Comparison of ENCODE assay signal across 25 mouse cellular contexts in the genomic region with DNA sequence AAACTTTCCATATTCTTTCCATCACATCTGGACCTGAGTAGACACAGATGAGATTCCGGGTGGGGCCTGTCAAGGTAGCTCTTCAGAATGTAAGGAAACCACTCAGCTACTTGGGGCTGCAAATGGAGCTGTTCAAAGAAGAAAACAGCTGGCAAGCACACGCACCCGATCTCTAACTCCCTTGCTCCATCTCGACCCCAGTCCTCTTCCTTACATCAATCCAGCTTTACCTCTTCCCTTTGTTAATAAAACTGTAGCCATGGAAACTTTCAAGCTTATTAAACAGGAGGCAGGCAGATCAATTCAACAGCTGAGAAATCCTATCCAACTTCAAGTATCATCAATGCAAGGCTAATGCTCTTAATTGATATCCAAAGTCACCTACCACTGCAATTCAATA.
A peak's percentile ranks its signal among the peaks of the same experiment; 100 is the strongest.
DNase-seq lines count a peak whose midpoint lies in the region; ATAC-seq and TF ChIP-seq lines count a peak whose summit lies in the region.
"Had no signal": no experiment of that assay in that cellular context is flagged by ENCODE, and none has a peak within 500 bp of the region (broad histone marks: within the 10 kb centered on the region; RNA-seq: fewer than 3 reads in every experiment).

No protein-coding gene starts in this region.

- no peak overlapping the region for H3K27ac ChIP-seq in limb, embryonic 13.5 days
- no peak overlapping the region for H3K27ac ChIP-seq in midbrain, postnatal 0 days (ENCODE audit: low read depth, low read length)
- H3K27ac ChIP-seq: embryonic facial prominence, embryonic 12.5 days; embryonic facial prominence, embryonic 15.5 days; hindbrain, embryonic 10.5 days; hindbrain, embryonic 13.5 days; intestine, embryonic 15.5 days had no signal

- intact Hi-C loops in heart, postnatal 10 days (cut with DNase I): no loop called here

- no peak overlapping the region for H3K4me3 ChIP-seq in limb, embryonic 13.5 days
- no peak overlapping the region for H3K4me3 ChIP-seq in midbrain, postnatal 0 days (ENCODE audit: low read depth, low read length)
- H3K4me3 ChIP-seq: embryonic facial prominence, embryonic 12.5 days; embryonic facial prominence, embryonic 15.5 days; hindbrain, embryonic 10.5 days; hindbrain, embryonic 13.5 days; intestine, embryonic 15.5 days had no signal

- 0 out of 2 replicates have a peak, but pooled peaks cover 3% of the 10 kb centered on the region for H3K27me3 ChIP-seq in limb, embryonic 13.5 days
- no peaks in the 10 kb centered on the region for H3K27me3 ChIP-seq in midbrain, postnatal 0 days (ENCODE audit: insufficient read depth, low read length)
- H3K27me3 ChIP-seq: embryonic facial prominence, embryonic 12.5 days; embryonic facial prominence, embryonic 15.5 days; hindbrain, embryonic 13.5 days; intestine, embryonic 15.5 days had no signal

- H3K4me2 ChIP-seq in limb, embryonic 13.5 days (replicated peaks): no peak overlapping the region
- no peak overlapping the region for H3K4me2 ChIP-seq in midbrain, postnatal 0 days (ENCODE audit: low read depth, low read length, poor library complexity, severe bottlenecking)
- H3K4me2 ChIP-seq: embryonic facial prominence, embryonic 12.5 days; embryonic facial prominence, embryonic 15.5 days; heart, embryonic 11.5 days; hindbrain, embryonic 13.5 days; intestine, embryonic 15.5 days had no signal

- H3K4me1 ChIP-seq in limb, embryonic 13.5 days: no peaks in the 10 kb centered on the region
- no peaks in the 10 kb centered on the region for H3K4me1 ChIP-seq in midbrain, postnatal 0 days (ENCODE audit: insufficient read depth, low read length)
- H3K4me1 ChIP-seq: embryonic facial prominence, embryonic 12.5 days; embryonic facial prominence, embryonic 15.5 days; hindbrain, embryonic 10.5 days; hindbrain, embryonic 13.5 days; intestine, embryonic 15.5 days had no signal

- peak; percentile 59; the same call in 1 of the 2 replicates for ATAC-seq in limb, embryonic 13.5 days (ENCODE audit: low FRiP score, low read depth)
- ATAC-seq in midbrain, postnatal 0 days (ENCODE audit: low FRiP score): no peak
- ATAC-seq: activated CD4-positive, CD25-positive, alpha-beta regulatory T cell, adult 4 months; forebrain, embryonic 14.5 days; forebrain, postnatal 0 days; hindbrain, embryonic 16.5 days; intestine, embryonic 15.5 days had no signal

- H3K9me3 ChIP-seq in limb, embryonic 13.5 days: no peaks in the 10 kb centered on the region
- H3K9me3 ChIP-seq in midbrain, postnatal 0 days (ENCODE audit: low read length): no peaks in the 10 kb centered on the region
- H3K9me3 ChIP-seq: embryonic facial prominence, embryonic 12.5 days; embryonic facial prominence, embryonic 15.5 days; hindbrain, embryonic 10.5 days; hindbrain, embryonic 13.5 days; intestine, embryonic 15.5 days had no signal

- DNase-seq in embryo, embryonic 11 days: peak; percentile 9
- no peak for DNase-seq in embryo, embryonic 9.5 days (ENCODE audit: extremely low spot score)
- DNase-seq in heart, adult 11 months: peak; percentile 54
- DNase-seq in heart, postnatal 10 days: no peak
- DNase-seq in midbrain, postnatal 0 days (ENCODE audit: low spot score): no peak
- no peak for DNase-seq in right cerebral cortex, postnatal 4 days
- DNase-seq: adrenal gland, adult 8-10 months; adrenal gland, postnatal 25 days; cerebellum, adult 18-20 months; cerebellum, adult 9-10 months; cerebellum, postnatal 14 days; forebrain, postnatal 0 days; gastrocnemius, postnatal 10 days; gastrocnemius, postnatal 36 days; heart, postnatal 36 days had no signal

- 15% methylated on average over 4 of the region's 4 CpGs for WGBS in limb, embryonic 13.5 days
- WGBS in midbrain, postnatal 0 days: 27% methylated on average over 4 of the region's 4 CpGs

- TF ChIP-seq CTCF in midbrain, postnatal 0 days (IDR thresholded peaks at IDR 0.05): no peak

- H3K36me3 ChIP-seq in limb, embryonic 13.5 days: no peaks in the 10 kb centered on the region
- H3K36me3 ChIP-seq in midbrain, postnatal 0 days (ENCODE audit: insufficient read depth, low read length): no peaks in the 10 kb centered on the region
- H3K36me3 ChIP-seq: embryonic facial prominence, embryonic 12.5 days; embryonic facial prominence, embryonic 15.5 days; hindbrain, embryonic 10.5 days; hindbrain, embryonic 13.5 days; intestine, embryonic 15.5 days had no signal

- H3K9ac ChIP-seq in limb, embryonic 13.5 days: no peak overlapping the region
- H3K9ac ChIP-seq in midbrain, postnatal 0 days (replicated peaks; ENCODE audit: low read length, poor library complexity, severe bottlenecking): no peak overlapping the region
- H3K9ac ChIP-seq: embryonic facial prominence, embryonic 12.5 days; embryonic facial prominence, embryonic 15.5 days; forebrain, postnatal 0 days; hindbrain, embryonic 13.5 days; intestine, embryonic 15.5 days had no signal

Comparison
In these comparisons a context has a peak if more than half of its experiments do, and no peak if none do; other contexts are left out.
1. DNase-seq: peak in embryo, embryonic 11 days (single experiment) and heart, adult 11 months (single experiment); none in embryo, embryonic 9.5 days (single experiment), heart, postnatal 10 days (0 of 2), midbrain, postnatal 0 days (single experiment) and right cerebral cortex, postnatal 4 days (single experiment).